Mouse (Mus musculus): ENCODE measurements at regions not wholly inside any gene's neighbourhood (a gene's known extent, or its start where the extent isn't known, plus 50 kb on each side); places are given as distances from the start of the nearest gene placed in this dataset.

GRCm38 (mm10) chr2:67332211-67332610, 81.3 kb upstream of the Gm21830 start:
- peak; percentile 63 to 71 for DNase-seq

- no peak for DNase-seq
These were observed 68.8 kb upstream of the Gm21830 start for GRCm38 (mm10) chr2:67344711-67345110.

Data from kidney, postnatal 25 days (tissue).